Mouse (Mus musculus): Measurements from ENCODE around the gene Fam13c.

- TF ChIP-seq CTCF (IDR thresholded peaks at IDR 0.05; ENCODE audit: borderline replicate concordance, insufficient read depth, low read length) (no peak), POLR2A (IDR thresholded peaks at IDR 0.05; ENCODE audit: low read depth, low read length) (no peak)
These were observed 10.9 kb upstream of the Fam13c start for GRCm38 (mm10) chr10:70429341-70429740.

All from embryonic fibroblast, embryonic 13.5 days (primary cell).